Mouse (Mus musculus) megakaryocyte-erythroid progenitor cell, adult 5 weeks (primary cell): ENCODE data around the gene Cpne8. TPM values are rescaled to one million over a fixed set of nuclear protein-coding genes. Genes with fewer than 3 reads are reported as not detected.

ENCODE experiments used
- polyA plus RNA-seq: library from polyadenylated mRNA; stranded (reverse); fragments of >175 nt; gene quantifications from 2 replicates; pipeline ENCODE4 v1.2.3, GENCODE M21; 2012

Gene Cpne8
- polyA plus RNA-seq: 0.05 and 0.15 TPM in 2 replicates

GRCm38 (mm10) chr15:90678985-90679759 lies at the start of gene Cpne8:
TSS of gene Cpne8 (minus strand) at chr15:90679432.

